Mouse (Mus musculus) kidney, postnatal 14 days (tissue): Measurements from ENCODE around the gene Asgr1.

ENCODE experiments used
- DNase-seq: peaks from one replicate; pipeline ENCODE4 v3.0.0; 2022; ENCODE audit warnings: mixed read lengths

Gene Asgr1

GRCm38 (mm10) chr11:70026689-70027088, 27.2 kb upstream of the Asgr1 start:
- peak; percentile 65 for DNase-seq

GRCm38 (mm10) chr11:70027397-70027796, 26.5 kb upstream of the Asgr1 start:
- DNase-seq = no peak

- DNase-seq = no peak
These were observed 25.3 kb upstream of the Asgr1 start for GRCm38 (mm10) chr11:70028401-70029129.

GRCm38 (mm10) chr11:70029130-70029801, 24.6 kb upstream of the Asgr1 start:
- DNase-seq = peak; percentile 65

GRCm38 (mm10) chr11:70029829-70030550, 23.9 kb upstream of the Asgr1 start:
- no peak for DNase-seq

- DNase-seq = no peak
These were observed 23.1 kb upstream of the Asgr1 start for GRCm38 (mm10) chr11:70030651-70031320.

GRCm38 (mm10) chr11:70031321-70031670, 22.6 kb upstream of the Asgr1 start:
- no peak for DNase-seq

- DNase-seq = no peak
These were observed 15.7 kb upstream of the Asgr1 start for GRCm38 (mm10) chr11:70038174-70038573.

- DNase-seq = no peak
These were observed 14.3 kb upstream of the Asgr1 start for GRCm38 (mm10) chr11:70039631-70040030.

GRCm38 (mm10) chr11:70040184-70040583, 13.7 kb upstream of the Asgr1 start:
- no peak for DNase-seq

- DNase-seq = no peak
These were observed 11.4 kb upstream of the Asgr1 start for GRCm38 (mm10) chr11:70042309-70043085.

- no peak for DNase-seq
These were observed 10.2 kb upstream of the Asgr1 start for GRCm38 (mm10) chr11:70043665-70044064.

GRCm38 (mm10) chr11:70045435-70045834, 8.4 kb upstream of the Asgr1 start:
- no peak for DNase-seq

- no peak for DNase-seq
These were observed 4.5 kb upstream of the Asgr1 start for GRCm38 (mm10) chr11:70049366-70049765.

- DNase-seq = no peak
These were observed 4.1 kb upstream of the Asgr1 start for GRCm38 (mm10) chr11:70049816-70050215.

GRCm38 (mm10) chr11:70053156-70053555, 729 bp upstream of the Asgr1 start:
- no peak for DNase-seq

- DNase-seq = peak; percentile 80
These were observed 1.8 kb downstream of the Asgr1 start for GRCm38 (mm10) chr11:70055618-70056214.

GRCm38 (mm10) chr11:70057805-70058204, 3.9 kb downstream of the Asgr1 start:
- DNase-seq = peak; percentile 58

GRCm38 (mm10) chr11:70059930-70060329, 6.0 kb downstream of the Asgr1 start:
- no peak for DNase-seq

GRCm38 (mm10) chr11:70063053-70063452, 9.2 kb downstream of the Asgr1 start:
- DNase-seq = no peak

- no peak for DNase-seq
These were observed 12.8 kb downstream of the Asgr1 start for GRCm38 (mm10) chr11:70066701-70067100.

GRCm38 (mm10) chr11:70068245-70068644, 14.4 kb downstream of the Asgr1 start:
- no peak for DNase-seq
